ENCODE assay signal across 9 mouse cellular contexts in the genomic region with DNA sequence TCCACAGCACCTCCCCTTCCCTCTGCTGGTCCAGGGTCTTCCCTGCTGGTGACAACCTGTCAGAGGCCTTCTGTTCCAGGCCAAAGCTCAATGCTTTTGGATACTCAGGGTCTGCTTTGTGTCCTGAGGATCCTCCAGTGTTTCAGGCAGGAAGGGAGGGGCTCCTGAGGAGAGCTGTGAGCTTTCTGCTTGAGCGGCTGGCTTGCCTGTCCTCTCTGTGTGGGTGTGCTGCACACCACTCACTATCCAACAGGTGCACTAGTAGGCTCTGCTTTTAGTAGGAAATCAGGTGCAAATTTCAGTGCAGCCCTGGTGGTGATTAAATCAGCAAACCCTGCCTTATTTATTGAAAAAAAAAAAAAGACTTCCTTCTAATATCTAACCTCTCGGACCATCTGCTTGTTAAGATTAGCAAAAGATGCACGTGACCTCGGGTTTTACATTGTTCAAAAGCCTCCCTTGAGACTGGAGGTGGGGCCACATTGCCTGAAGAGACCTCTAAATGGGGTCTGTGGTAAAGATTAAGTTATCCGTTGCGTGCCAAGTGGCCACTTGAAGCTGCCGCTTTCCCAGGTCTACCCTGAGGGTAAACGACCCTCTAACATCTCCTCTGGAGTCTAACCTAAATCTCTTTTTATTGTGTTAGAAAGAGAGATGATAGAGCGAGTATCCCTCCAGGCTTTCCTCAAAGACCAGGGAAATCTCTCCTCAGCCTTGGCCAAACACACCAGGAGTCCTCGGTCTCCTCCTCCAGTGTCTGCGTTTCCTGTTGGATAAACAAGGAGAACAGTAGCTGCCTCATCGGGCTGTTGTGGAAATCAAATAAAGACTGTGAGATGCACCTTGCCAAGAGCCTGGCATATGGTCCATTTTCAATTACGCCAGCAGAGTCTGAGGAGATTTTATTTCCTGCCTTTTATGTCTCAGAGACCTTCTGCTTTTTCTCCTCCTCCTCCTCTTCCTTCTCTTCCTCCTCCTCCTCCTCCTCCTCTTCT. TPM values are rescaled to one million over a fixed set of nuclear protein-coding genes. Genes with fewer than 3 reads are reported as not detected.
DNase-seq lines count a peak whose midpoint lies in the region; ATAC-seq lines count a peak whose summit lies in the region.
"Had no signal": no experiment of that assay in that cellular context is flagged by ENCODE, and none has a peak within 500 bp of the region (broad histone marks: within the 10 kb centered on the region; RNA-seq: fewer than 3 reads in every experiment).

No protein-coding gene starts in this region.

- H3K9ac ChIP-seq in kidney, embryonic 14.5 days (ENCODE audit: low read depth, low read length) = no peak overlapping the region
- H3K9ac ChIP-seq in forebrain, embryonic 16.5 days (replicated peaks; ENCODE audit: low read depth, low read length) = peak overlapping the region; percentile 1; the same call in 1 of the 2 replicates

- peak; percentile 74 for ATAC-seq in kidney, embryonic 14.5 days (ENCODE audit: low FRiP score, low TSS enrichment)
- peak; percentile 45; the same call in 1 of the 2 replicates for ATAC-seq in forebrain, embryonic 16.5 days

- 35% methylated on average over 13 of the region's 13 CpGs for WGBS in kidney, embryonic 14.5 days
- 15% methylated on average over 13 of the region's 13 CpGs for WGBS in forebrain, embryonic 16.5 days
- WGBS in midbrain, embryonic 10.5 days = 6% methylated on average over 13 of the region's 13 CpGs

- no peak for DNase-seq in kidney, adult 8-10 months
- peak; percentile 78 for DNase-seq in ZHBTc4 (ENCODE audit: low read depth, low spot score)
- peak; percentile 83 for DNase-seq in midbrain, embryonic 10.5 days (ENCODE audit: low spot score)
- no peak for DNase-seq in frontal cortex, postnatal 14 days (ENCODE audit: low spot score in 2 of 2)
- DNase-seq in left cerebral cortex, adult 18-20 months (ENCODE audit: low spot score in 2 of 2) = no peak
- DNase-seq in spleen, postnatal 4 days (ENCODE audit: low spot score in 2 of 2) = no peak

- H3K4me2 ChIP-seq in kidney, embryonic 14.5 days (replicated peaks; ENCODE audit: low read depth, low read length) = no peak overlapping the region; the same call in 1 of the 2 replicates
- H3K4me2 ChIP-seq in forebrain, embryonic 16.5 days (ENCODE audit: low read length) = peak overlapping the region; percentile 36

- peaks cover 44% of the 10 kb centered on the region for H3K4me1 ChIP-seq in kidney, embryonic 14.5 days (ENCODE audit: control insufficient read depth, insufficient read depth, low read length)
- H3K4me1 ChIP-seq in forebrain, embryonic 16.5 days (replicated peaks; ENCODE audit: control insufficient read depth, insufficient read depth, low read length) = peaks cover 37% of the 10 kb centered on the region
- peaks cover 99% of the 10 kb centered on the region for H3K4me1 ChIP-seq in midbrain, embryonic 10.5 days

- H3K9me3 ChIP-seq in kidney, embryonic 14.5 days (ENCODE audit: control insufficient read depth, low read length) = no peaks in the 10 kb centered on the region
- H3K9me3 ChIP-seq in forebrain, embryonic 16.5 days (ENCODE audit: control insufficient read depth, low read length) = no peaks in the 10 kb centered on the region
- H3K9me3 ChIP-seq in midbrain, embryonic 10.5 days (replicated peaks) = no peaks in the 10 kb centered on the region

- H3K27me3 ChIP-seq in kidney, embryonic 14.5 days (ENCODE audit: control insufficient read depth, insufficient read depth, low read length) = no peaks in the 10 kb centered on the region
- H3K27me3 ChIP-seq in forebrain, embryonic 16.5 days (replicated peaks; ENCODE audit: control insufficient read depth, insufficient read depth, low read length) = no peaks in the 10 kb centered on the region
- H3K27me3 ChIP-seq in midbrain, embryonic 10.5 days (ENCODE audit: low read depth, poor library complexity, severe bottlenecking) = no peaks in the 10 kb centered on the region

- H3K4me3 ChIP-seq in kidney, embryonic 14.5 days (ENCODE audit: low read length) = no peak overlapping the region
- no peak overlapping the region for H3K4me3 ChIP-seq in forebrain, embryonic 16.5 days (replicated peaks; ENCODE audit: low read length)
- H3K4me3 ChIP-seq in midbrain, embryonic 10.5 days = peak overlapping the region; percentile 41
- H3K4me3 ChIP-seq: myocyte had no signal

- no peaks in the 10 kb centered on the region for H3K36me3 ChIP-seq in kidney, embryonic 14.5 days (ENCODE audit: control insufficient read depth, insufficient read depth, low read length)
- H3K36me3 ChIP-seq in forebrain, embryonic 16.5 days (ENCODE audit: control insufficient read depth, insufficient read depth) = no peaks in the 10 kb centered on the region
- peaks cover 8% of the 10 kb centered on the region for H3K36me3 ChIP-seq in midbrain, embryonic 10.5 days

- peak overlapping the region; percentile 62 for H3K27ac ChIP-seq in kidney, embryonic 14.5 days (ENCODE audit: low read depth, low read length)
- peak overlapping the region; percentile 78 for H3K27ac ChIP-seq in forebrain, embryonic 16.5 days (ENCODE audit: low read length)
- H3K27ac ChIP-seq in midbrain, embryonic 10.5 days (replicated peaks) = peak overlapping the region; percentile 90

RNA-seq across cellular contexts. Expression of a gene that starts 42.5 kb away (rescaled TPM):
- 13.2 and 17.0 TPM in 2 replicates for polyA plus RNA-seq in kidney, embryonic 14.5 days (2014; fragmentation: Nextera tagmentation; extraction: Ambion mirVana)
- polyA plus RNA-seq in forebrain, embryonic 16.5 days (2015; fragmentation: Nextera tagmentation; extraction: Ambion mirVana) = 36.0 and 40.3 TPM in 2 replicates
- 26.4 and 27.2 TPM in 2 replicates for polyA plus RNA-seq in midbrain, embryonic 10.5 days (2016; fragmentation: Nextera tagmentation; extraction: Ambion mirVana)
- total RNA-seq in left cerebral cortex, adult 18-20 months (2021) = 10 to 100 TPM; 27.4 to 28.5 TPM

Comparison
In these comparisons a context has a peak if more than half of its experiments do, and no peak if none do; other contexts are left out.
1. DNase-seq: peak in ZHBTc4 (single experiment) and midbrain, embryonic 10.5 days (single experiment); none in kidney, adult 8-10 months (0 of 2), frontal cortex, postnatal 14 days (0 of 2), left cerebral cortex, adult 18-20 months (0 of 2) and spleen, postnatal 4 days (0 of 2).
2. Peak in every context shown above with its lines, with median percentiles within 50 percentile points of each other: H3K27ac ChIP-seq.